Mouse (Mus musculus): ENCODE results near the gene Pi4k2a.

DNA sequence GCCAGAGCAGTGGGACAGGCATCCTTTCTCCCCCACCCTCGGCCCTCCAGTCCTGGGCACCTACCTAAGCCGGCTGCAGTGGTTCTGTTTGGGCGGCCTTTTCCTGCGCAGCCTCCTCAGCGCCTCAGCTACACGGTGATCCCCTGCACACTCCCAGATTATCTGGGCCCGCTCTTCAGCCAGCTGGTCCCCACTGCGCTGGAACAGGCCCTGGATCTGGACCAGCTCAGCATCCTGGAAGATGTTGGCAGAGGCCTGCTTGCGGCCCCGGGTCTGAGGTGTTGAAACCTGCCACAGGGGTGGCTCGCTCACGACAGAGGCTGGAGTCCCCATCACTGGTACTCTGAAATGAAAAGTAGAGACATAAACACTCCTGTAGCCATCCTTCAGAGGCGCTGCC, 34.4 kb downstream of the Pi4k2a start:
- no peak for TF ChIP-seq CTCF (IDR thresholded peaks at IDR 0.05; ENCODE audit: low read depth, low read length)
- TF ChIP-seq POLR2A (IDR thresholded peaks at IDR 0.05; ENCODE audit: borderline replicate concordance, low read depth, low read length), result no peak

Measured in bone marrow macrophage, adult 2 months (primary cell).